Mouse (Mus musculus): ENCODE data around the gene D1Ertd622e.
"Not testable (repeated sequence)": the region's sequence is repeated elsewhere in the genome, so short reads cannot be mapped to it uniquely, and the experiment has no call there.

The D1Ertd622e gene

DNA sequence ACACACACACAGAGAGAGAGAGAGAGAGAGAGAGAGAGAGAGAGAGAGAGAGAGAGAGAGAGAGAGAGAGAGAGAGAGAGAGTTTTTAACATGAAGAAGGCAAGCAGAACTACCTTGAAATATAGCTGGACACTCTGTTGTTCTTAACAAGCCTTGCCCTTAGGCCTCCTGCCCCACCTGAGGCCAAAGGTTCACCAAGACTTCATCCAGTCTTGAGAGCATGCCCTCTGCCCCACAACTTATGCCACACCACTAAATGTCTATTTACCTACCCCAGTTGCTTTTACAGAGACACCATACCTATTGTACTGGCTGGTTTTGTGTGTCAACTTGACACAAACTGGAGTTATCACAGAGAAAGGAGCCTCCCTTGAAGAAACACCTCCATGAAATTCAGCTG is 81.2 kb downstream of the D1Ertd622e start:
- not testable (repeated sequence) for DNase-seq (ENCODE audit: low spot score in 2 of 2)

DNA sequence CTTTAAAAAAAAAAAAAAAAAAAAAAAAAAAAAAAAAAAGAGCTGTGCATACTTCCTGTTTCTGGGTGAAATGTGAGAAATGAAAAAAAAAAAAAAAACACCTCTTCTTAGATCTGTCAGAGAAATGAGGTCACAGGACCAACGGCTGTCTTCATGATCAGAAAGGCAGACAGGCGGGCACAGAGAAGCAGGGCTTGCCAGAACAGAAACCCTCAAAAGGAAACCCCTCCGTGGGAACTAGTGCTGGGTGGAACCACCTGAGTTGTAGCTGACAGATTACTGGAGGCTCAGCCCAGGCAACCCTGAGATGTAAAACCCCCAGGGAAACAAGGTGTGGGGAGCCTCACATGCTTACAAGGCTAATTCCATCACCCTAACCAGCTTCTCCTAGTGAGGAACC is 81.6 kb downstream of the D1Ertd622e start:
- no peak for DNase-seq (ENCODE audit: low spot score in 2 of 2)

DNA sequence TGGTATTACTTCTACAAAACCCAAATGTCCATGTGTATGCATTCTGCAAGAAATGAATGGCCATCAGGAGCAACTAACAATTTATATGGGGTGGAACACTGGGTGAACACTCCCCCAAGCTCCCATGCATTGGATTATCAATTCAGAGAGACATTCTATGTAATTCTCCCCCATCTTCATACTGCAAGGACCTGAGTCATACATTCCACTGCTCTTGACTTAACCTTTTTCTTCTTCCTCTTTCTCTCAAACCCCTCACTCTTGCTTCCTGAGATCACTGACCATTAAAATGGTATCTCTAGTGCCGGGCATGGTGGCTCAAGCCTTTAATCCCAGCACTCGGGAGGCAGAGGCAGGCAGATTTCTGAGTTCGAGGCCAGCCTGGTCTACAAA is 83.9 kb downstream of the D1Ertd622e start:
- no peak for DNase-seq (ENCODE audit: low spot score in 2 of 2)

DNA sequence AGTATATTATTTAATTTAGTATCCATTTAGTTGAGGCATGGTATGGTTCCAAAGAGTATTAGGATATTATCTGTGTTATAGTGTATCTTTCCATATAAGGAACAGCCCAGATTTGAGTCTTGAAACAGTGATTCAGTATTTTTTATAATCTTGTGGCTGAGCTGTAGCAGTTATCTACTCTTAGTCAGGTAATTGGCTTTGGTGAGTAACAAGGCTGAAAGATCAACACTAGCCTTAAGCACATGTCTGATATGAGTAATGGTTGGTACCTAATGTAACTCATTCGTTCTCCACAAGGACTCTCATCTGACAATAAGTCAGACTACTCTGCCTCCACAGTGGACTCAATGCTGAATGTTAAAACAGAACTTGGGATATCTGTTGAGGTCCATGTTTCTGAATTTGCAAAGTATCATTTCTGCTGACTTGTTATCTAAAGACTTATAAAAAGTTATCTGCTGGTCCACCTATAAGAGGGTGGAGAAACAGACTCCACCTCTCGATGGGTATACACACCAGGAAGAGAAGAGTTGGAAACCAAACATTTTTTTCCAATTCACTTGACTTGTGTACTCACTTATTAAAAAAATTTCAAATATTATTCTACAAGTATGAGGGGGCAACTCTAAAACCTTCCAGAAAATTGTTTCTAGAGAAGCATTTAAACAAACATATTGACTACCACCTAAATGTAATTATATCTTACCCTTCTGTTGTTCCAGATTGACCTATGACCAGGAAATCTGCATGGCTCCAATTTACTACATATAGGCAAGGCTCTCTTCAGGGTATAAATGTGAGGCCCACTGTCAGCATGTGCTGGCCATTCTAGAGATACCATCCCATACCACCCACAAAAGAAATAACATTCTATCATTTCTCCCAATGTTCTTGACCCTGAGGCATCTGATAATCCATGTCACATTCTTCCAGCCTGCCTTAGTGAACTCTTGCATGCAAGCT is 84.5 kb downstream of the D1Ertd622e start:
- DNase-seq (ENCODE audit: low spot score in 2 of 2), result no peak

DNA sequence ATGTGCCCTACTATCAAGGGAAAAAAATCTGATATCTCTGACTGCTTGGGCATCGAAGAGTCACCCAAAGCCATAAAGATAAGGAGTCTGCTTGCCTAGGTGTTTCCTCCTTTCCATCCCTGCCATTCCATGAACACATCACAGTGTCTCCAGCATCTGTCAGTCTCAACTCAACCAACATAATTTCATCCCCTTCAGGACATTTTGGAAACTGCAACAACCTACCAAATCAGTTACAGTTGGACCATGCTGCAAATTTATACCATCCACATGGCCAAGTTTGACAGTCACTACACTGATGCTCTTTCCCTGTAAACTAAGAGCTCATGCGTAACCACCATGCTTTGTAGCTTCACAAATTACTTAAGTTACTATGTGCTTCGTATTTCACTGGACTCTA is 85.3 kb downstream of the D1Ertd622e start:
- DNase-seq (ENCODE audit: low spot score in 2 of 2), result no peak

DNA sequence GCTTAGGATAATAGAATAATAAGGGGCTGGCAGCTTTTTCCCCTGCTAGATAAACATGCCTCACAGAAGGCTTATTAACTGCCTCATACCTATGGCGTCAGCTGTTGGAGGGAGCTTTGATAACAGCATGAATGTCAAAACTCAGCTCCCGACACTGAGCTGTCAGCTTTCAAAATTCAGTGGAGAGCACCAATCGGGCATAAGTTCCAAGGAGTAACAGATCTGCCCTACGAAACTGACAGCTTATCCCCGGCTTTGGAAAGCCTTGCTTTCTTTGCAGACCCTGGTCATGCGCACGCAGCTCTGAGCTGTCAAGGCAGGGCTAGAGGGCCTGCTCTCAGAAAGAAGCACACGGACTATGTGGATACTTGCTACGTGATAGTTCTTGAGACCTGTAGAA is 91.1 kb downstream of the D1Ertd622e start:
- no peak for DNase-seq (ENCODE audit: low spot score in 2 of 2)

DNA sequence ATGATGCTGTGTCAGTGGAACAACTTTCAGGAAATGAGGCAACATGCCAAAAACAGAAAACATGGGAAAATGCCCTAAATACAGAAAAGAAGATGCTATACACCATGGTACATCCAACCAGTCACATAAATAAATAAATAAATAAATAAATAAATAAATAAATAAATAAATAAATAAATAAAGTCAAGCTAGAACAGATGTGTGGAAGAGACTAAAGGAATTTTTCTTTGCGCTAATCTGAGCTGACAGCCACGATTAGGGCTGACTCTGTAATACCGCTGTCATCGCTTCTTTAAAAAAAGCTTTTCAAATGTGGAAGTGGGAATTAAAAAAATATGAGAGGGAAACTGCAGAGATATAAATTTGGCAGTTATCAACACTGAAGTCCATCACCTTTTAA is 93.9 kb downstream of the D1Ertd622e start:
- no peak for DNase-seq (ENCODE audit: low spot score in 2 of 2)

DNA sequence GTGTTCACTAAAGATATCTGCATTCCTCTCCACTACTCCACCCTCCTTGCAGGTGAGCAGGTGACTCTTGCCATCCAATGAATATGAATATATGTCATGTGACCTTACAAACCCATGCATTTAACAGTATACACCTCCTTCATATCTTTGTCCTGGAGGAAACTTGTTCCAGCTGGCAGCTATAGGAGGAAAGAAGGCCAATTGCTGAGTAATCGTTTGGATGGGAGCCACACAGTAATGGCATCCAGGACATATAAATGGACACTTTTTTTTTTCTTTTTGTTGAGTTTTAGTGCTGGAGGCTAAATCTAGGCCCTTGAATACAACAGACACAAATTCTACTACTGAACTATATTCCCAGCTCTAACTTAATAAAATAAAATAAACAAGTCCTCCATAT is 97.2 kb downstream of the D1Ertd622e start:
- no peak for DNase-seq (ENCODE audit: low spot score in 2 of 2)

DNA sequence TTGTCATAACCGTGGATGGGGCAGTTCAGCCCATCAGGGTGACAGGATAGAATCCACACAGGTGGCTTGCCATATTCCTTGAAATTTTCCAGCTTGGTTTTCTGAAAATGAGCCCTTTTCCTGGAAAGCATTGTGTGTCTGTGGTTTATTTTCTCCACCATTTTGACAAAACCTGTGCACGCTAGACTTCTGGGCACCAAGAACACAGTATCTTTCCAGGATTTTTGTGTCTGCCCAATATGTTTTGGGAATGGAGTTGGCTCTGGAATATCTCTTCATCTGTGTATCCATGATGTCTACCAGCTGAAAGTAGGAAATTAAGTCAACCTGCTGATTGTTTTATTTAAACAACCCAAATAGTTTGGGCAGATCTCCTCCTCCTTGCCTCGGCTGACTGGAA is 99.0 kb downstream of the D1Ertd622e start:
- DNase-seq (ENCODE audit: low spot score in 2 of 2), result no peak
